Mouse (Mus musculus) E14TG2a.4 (cell line): ENCODE measurements around the gene Mmd2.

Experiments
- CTCF ChIP-seq: conservative IDR thresholded peaks from 2 replicates; pipeline ENCODE4 v1.5.1; 2014; ENCODE audit warnings: low read length
- NANOG ChIP-seq: IDR thresholded peaks from 2 replicates; pipeline ENCODE4 v1.6.1; 2014; ENCODE audit warnings: borderline replicate concordance, low read length, mixed read lengths
- POU5F1 ChIP-seq: IDR thresholded peaks from 2 replicates; pipeline ENCODE4 v1.6.1; 2014; ENCODE audit warnings: low read length, borderline replicate concordance

DNA sequence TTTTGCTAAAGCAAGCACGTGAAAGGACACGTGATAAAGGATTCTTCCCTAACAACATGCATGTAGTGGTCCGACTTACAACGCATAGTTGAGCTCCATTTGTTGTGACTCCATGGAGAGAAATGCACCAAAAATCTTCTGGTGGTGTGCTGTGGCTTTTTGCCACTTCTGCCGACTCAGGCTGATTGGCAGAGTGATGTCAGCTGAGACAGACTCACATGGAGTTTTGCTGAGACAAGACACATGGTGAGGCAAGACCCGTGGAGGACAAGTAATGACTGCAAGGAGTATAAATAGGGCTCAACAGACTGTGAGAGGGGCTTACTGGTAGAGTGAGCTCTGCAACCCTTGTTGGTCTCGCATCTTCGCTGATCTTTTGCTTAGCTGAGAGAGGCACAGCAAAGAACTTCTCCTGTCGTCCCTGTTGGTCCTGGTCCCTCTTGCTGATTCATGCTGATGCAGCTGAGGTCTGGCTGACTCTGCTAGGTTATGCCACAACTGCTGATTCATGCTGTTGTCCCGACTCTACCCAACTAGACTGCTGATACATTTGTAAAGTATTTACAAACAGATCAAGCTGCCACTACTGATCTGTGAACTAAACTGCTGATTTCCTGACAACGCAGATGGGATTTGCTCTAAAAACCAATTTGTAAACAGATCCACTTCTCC lies 87.3 kb downstream of the Mmd2 start:
- no peak for TF ChIP-seq CTCF
- TF ChIP-seq NANOG, result no peak
- TF ChIP-seq POU5F1, result no peak
